Mouse (Mus musculus): ENCODE data around the gene Sart3. TPM values are rescaled to one million over a fixed set of nuclear protein-coding genes. Genes with fewer than 3 reads are reported as not detected.

Gene Sart3
- polyA plus RNA-seq, 1 experiment from 2014 or later = 78.3 TPM

DNA sequence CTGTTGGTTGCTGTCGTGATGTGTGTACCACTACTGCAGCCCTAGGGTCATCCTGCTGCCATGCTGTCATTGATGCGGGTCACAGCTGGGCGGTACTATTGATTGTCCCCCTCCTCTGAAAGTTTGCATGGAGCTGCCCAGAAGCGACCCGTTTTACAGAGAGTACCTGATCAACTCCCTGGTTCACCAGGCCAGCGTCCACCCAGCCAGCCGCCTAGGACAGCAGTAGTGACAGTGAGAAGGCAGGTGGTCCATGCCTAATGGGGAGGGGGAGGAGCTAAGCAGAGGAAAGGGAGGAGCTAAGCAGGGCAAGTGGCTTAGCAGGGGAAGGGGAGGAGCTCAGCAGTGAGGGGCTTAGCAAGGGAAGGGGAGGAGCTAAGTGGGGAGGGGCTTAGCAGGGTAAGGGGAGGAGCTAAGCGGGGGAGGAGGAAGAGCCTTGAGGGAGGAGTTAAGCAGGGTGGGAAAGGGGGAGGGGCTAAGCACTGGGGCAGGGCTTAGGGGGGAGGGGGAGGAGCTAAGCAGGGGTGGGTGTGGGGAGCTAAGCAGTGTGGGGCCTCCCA is 79.0 kb downstream of the Sart3 start:
- peaks cover 12% of the 10 kb centered on the region for H3K4me1 ChIP-seq
- H3K9me3 ChIP-seq = peaks cover 5% of the 10 kb centered on the region; the same call in 1 of the 2 replicates
- 91% methylated on average over 8 of the region's 8 CpGs for WGBS
- H3K4me3 ChIP-seq = no peak overlapping the region
- H3K27ac ChIP-seq = no peak overlapping the region
- H3K27me3 ChIP-seq (ENCODE audit: poor library complexity, severe bottlenecking) = no peaks in the 10 kb centered on the region
- DNase-seq (ENCODE audit: extremely low spot score, low spot score) = no peak
- no peaks in the 10 kb centered on the region for H3K36me3 ChIP-seq (replicated peaks)

Other genes with a start within 250 kb of the Sart3 start
- gene Cmklr1, start 122.1 kb downstream of the Sart3 start, polyA plus RNA-seq (2016; fragmentation: Nextera tagmentation; extraction: Ambion mirVana) = 0.32 and 0.98 TPM in 2 replicates
- gene 1700069L16Rik, start 47.7 kb downstream of the Sart3 start, polyA plus RNA-seq (2016; fragmentation: Nextera tagmentation; extraction: Ambion mirVana) = not detected in 2 replicates
- 2.9 and 4.9 TPM in 2 replicates for gene Ficd, start 36.7 kb downstream of the Sart3 start, polyA plus RNA-seq (2016; fragmentation: Nextera tagmentation; extraction: Ambion mirVana)
- gene Iscu, start 238 bp upstream of the Sart3 start, polyA plus RNA-seq (2016; fragmentation: Nextera tagmentation; extraction: Ambion mirVana) = 102 and 106 TPM in 2 replicates
- gene Tmem119, start 28.0 kb upstream of the Sart3 start, polyA plus RNA-seq (2016; fragmentation: Nextera tagmentation; extraction: Ambion mirVana) = 28.8 and 36.2 TPM in 2 replicates
- 0.74 and 0.82 TPM in 2 replicates for gene Selplg, start 60.1 kb upstream of the Sart3 start, polyA plus RNA-seq (2016; fragmentation: Nextera tagmentation; extraction: Ambion mirVana)
- gene Coro1c, start 136.2 kb upstream of the Sart3 start, polyA plus RNA-seq (2016; fragmentation: Nextera tagmentation; extraction: Ambion mirVana) = 209 and 210 TPM in 2 replicates
- 13.9 and 17.5 TPM in 2 replicates for gene Ssh1, start 221.4 kb upstream of the Sart3 start, polyA plus RNA-seq (2016; fragmentation: Nextera tagmentation; extraction: Ambion mirVana)
- not detected in 2 replicates for gene Dao, start 231.2 kb upstream of the Sart3 start, polyA plus RNA-seq (2016; fragmentation: Nextera tagmentation; extraction: Ambion mirVana)